8 mouse cellular contexts compared by ENCODE assay signal in the genomic region with DNA sequence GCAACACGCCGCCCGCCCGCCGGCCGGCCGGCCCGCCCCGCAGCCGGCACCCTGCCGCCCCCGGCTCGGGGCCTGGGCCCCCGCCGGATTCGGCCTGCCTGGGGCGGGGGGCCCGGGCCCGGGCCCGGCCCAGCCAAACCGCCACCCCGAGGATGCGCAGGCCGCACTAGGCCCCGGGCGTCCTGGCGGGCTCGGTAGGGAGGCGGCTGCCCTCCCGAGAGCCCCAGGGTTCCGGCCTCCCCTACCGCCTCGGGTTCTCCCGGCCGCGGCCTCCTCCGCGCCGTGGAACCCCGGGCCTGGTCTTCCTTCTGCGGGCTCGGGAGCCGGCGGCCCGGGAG. TPM values are rescaled to one million over a fixed set of nuclear protein-coding genes. Genes with fewer than 3 reads are reported as not detected.
DNase-seq lines count a peak whose midpoint lies in the region; ATAC-seq and TF ChIP-seq lines count a peak whose summit lies in the region.

No protein-coding gene starts in this region.

- TF ChIP-seq POLR2A in liver, adult 2 months (IDR thresholded peaks at IDR 0.05; ENCODE audit: extremely low read depth, insufficient read depth, low read length): no peak
- TF ChIP-seq POLR2A in olfactory bulb, adult 2 months (IDR thresholded peaks at IDR 0.05; ENCODE audit: insufficient read depth, low read depth, low read length): no peak

- ATAC-seq in embryonic facial prominence, embryonic 12.5 days (ENCODE audit: insufficient number of reproducible peaks, insufficient read depth, low FRiP score, low TSS enrichment): peak; percentile 82

- TF ChIP-seq CTCF in liver, adult 2 months (IDR thresholded peaks at IDR 0.05; ENCODE audit: low read depth, low read length): no peak
- TF ChIP-seq CTCF in olfactory bulb, adult 2 months (IDR thresholded peaks at IDR 0.05; ENCODE audit: insufficient read depth, low read depth, low read length): no peak

- H3K79me2 ChIP-seq in liver, adult 2 months (ENCODE audit: control insufficient read depth, insufficient read depth, low read length): peaks cover 21% of the 10 kb centered on the region

- no peak for DNase-seq in liver, adult 2 months (ENCODE audit: extremely low read depth, low read depth, low spot score)
- no peak for DNase-seq in liver
- DNase-seq in limb, embryonic 10.5 days (ENCODE audit: low spot score): no peak
- DNase-seq in frontal cortex, postnatal 36 days (ENCODE audit: low spot score in 2 of 2): no peak
- no peak for DNase-seq in left cerebral cortex, adult 11 months (ENCODE audit: low spot score)
- no peak for DNase-seq in layer of hippocampus, postnatal 14 days (ENCODE audit: low spot score in 2 of 2)

- peak overlapping the region; percentile 100 for H3K9ac ChIP-seq in liver, adult 2 months (ENCODE audit: low read depth, low read length)
- peak overlapping the region; percentile 100 for H3K9ac ChIP-seq in embryonic facial prominence, embryonic 12.5 days

- no peaks in the 10 kb centered on the region for H3K36me3 ChIP-seq in liver, adult 2 months (ENCODE audit: control insufficient read depth, insufficient read depth, low read length)
- no peaks in the 10 kb centered on the region for H3K36me3 ChIP-seq in embryonic facial prominence, embryonic 12.5 days
- peaks cover 19% of the 10 kb centered on the region for H3K36me3 ChIP-seq in limb, embryonic 10.5 days

- H3K4me2 ChIP-seq in embryonic facial prominence, embryonic 12.5 days (replicated peaks): peak overlapping the region; percentile 64

- H3K27ac ChIP-seq in liver, adult 2 months (replicated peaks; ENCODE audit: insufficient read depth, low read depth, low read length): peak overlapping the region; percentile 100
- H3K27ac ChIP-seq in embryonic facial prominence, embryonic 12.5 days: peak overlapping the region; percentile 100
- peak overlapping the region; percentile 99 for H3K27ac ChIP-seq in limb, embryonic 10.5 days
- peak overlapping the region; percentile 88 for H3K27ac ChIP-seq in olfactory bulb, adult 2 months (ENCODE audit: insufficient read depth, low read depth, low read length)

- peaks cover 6% of the 10 kb centered on the region for H3K4me1 ChIP-seq in liver, adult 2 months (ENCODE audit: control insufficient read depth, insufficient read depth, low read length)
- peaks cover 10% of the 10 kb centered on the region; the same call in 1 of the 2 replicates for H3K4me1 ChIP-seq in embryonic facial prominence, embryonic 12.5 days
- peaks cover 17% of the 10 kb centered on the region for H3K4me1 ChIP-seq in limb, embryonic 10.5 days
- no peaks in the 10 kb centered on the region for H3K4me1 ChIP-seq in olfactory bulb, adult 2 months (ENCODE audit: control insufficient read depth, insufficient read depth, low read length)

- WGBS in liver, adult 2 months: 1% methylated on average over 40 of the region's 45 CpGs
- WGBS in embryonic facial prominence, embryonic 12.5 days: 2% methylated on average over 42 of the region's 45 CpGs
- under 1% methylated on average over 39 of the region's 45 CpGs for WGBS in limb, embryonic 10.5 days
- WGBS in olfactory bulb, adult 2 months: 1% methylated on average over 45 of the region's 45 CpGs

- no peaks in the 10 kb centered on the region for H3K27me3 ChIP-seq in liver, adult 2 months (ENCODE audit: control insufficient read depth, insufficient read depth, low read length)
- no peaks in the 10 kb centered on the region for H3K27me3 ChIP-seq in embryonic facial prominence, embryonic 12.5 days
- no peaks in the 10 kb centered on the region for H3K27me3 ChIP-seq in limb, embryonic 10.5 days (ENCODE audit: low read depth, poor library complexity, severe bottlenecking)

- peak overlapping the region; percentile 87 for H3K4me3 ChIP-seq in liver, adult 2 months (ENCODE audit: insufficient read depth, low read depth, low read length)
- peak overlapping the region; percentile 97 for H3K4me3 ChIP-seq in embryonic facial prominence, embryonic 12.5 days
- H3K4me3 ChIP-seq in limb, embryonic 10.5 days: peak overlapping the region; percentile 99
- H3K4me3 ChIP-seq in olfactory bulb, adult 2 months (ENCODE audit: insufficient read depth, low read depth, low read length): peak overlapping the region; percentile 94

- no peaks in the 10 kb centered on the region for H3K9me3 ChIP-seq in embryonic facial prominence, embryonic 12.5 days
- no peaks in the 10 kb centered on the region for H3K9me3 ChIP-seq in limb, embryonic 10.5 days (replicated peaks)

RNA-seq across cellular contexts. Expression of gene Nrf1, which starts 0.3 kb away (rescaled TPM):
- total RNA-seq in liver, adult 2 months (2014; rRNA removed): 11.5 and 15.3 TPM in 2 replicates
- 11.3 and 13.5 TPM in 2 replicates for polyA plus RNA-seq in liver, adult 2 months (2012; rRNA removed)
- 72.0 and 75.1 TPM in 2 replicates for polyA plus RNA-seq in embryonic facial prominence, embryonic 12.5 days (2016; fragmentation: Nextera tagmentation; extraction: Ambion mirVana)
- polyA plus RNA-seq in limb, embryonic 10.5 days (2016; fragmentation: Nextera tagmentation; extraction: Ambion mirVana): 99.2 and 99.6 TPM in 2 replicates
- 84.9 TPM in 1 of 2 replicates, not detected in the other for polyA plus RNA-seq in olfactory bulb, adult 2 months (2012; ENCODE audit: insufficient read depth, insufficient read length, low replicate concordance, missing spikeins)
- total RNA-seq in layer of hippocampus, postnatal 14 days (2021): 10 to 100 TPM; 22.8 to 23.3 TPM
